ENCODE assay signal across 8 mouse cellular contexts in genomic region chr9:114956945-114957344, GRCm38 (mm10). TPM values are rescaled to one million over a fixed set of nuclear protein-coding genes. Genes with fewer than 3 reads are reported as not detected.
DNase-seq lines count a peak whose midpoint lies in the region; ATAC-seq and TF ChIP-seq lines count a peak whose summit lies in the region.

No protein-coding gene starts in this region.

- WGBS in hindbrain, embryonic 11.5 days, result 36% methylated on average over 5 of the region's 5 CpGs
- 44% methylated on average over 5 of the region's 5 CpGs for WGBS in hindbrain, embryonic 16.5 days
- 42% methylated on average over 5 of the region's 5 CpGs for WGBS in cerebellum, adult 2 months

- no peaks in the 10 kb centered on the region for H3K36me3 ChIP-seq in hindbrain, embryonic 11.5 days (ENCODE audit: control insufficient read depth, insufficient read depth, low read length)
- H3K36me3 ChIP-seq in hindbrain, embryonic 16.5 days (ENCODE audit: control insufficient read depth, insufficient read depth, low read length), result no peaks in the 10 kb centered on the region
- H3K36me3 ChIP-seq in CH12.LX (replicated peaks in 1 of 2; ENCODE audit: control insufficient read depth in 1 of 2, insufficient read depth in 1 of 2, low read length in 1 of 2), result no peaks in the 10 kb centered on the region

- DNase-seq in hindbrain, embryonic 11.5 days (ENCODE audit: low spot score), result peak; percentile 63
- peak; percentile 45 for DNase-seq in CH12.LX (ENCODE audit: extremely low read depth)
- DNase-seq in cerebellum, adult 2 months, result peak; percentile 26 to 49
- peak; percentile 59 for DNase-seq in lung, postnatal 25 days (ENCODE audit: low spot score)
- DNase-seq in ovary, postnatal 36 days (ENCODE audit: low spot score), result no peak
- DNase-seq in testis, postnatal 14 days (ENCODE audit: low spot score), result no peak

- H3K9ac ChIP-seq in hindbrain, embryonic 11.5 days (ENCODE audit: low read depth, low read length), result no peak overlapping the region
- H3K9ac ChIP-seq in hindbrain, embryonic 16.5 days (ENCODE audit: low read depth, low read length), result no peak overlapping the region
- H3K9ac ChIP-seq in CH12.LX (ENCODE audit: insufficient read depth, low read depth), result no peak overlapping the region

- in situ Hi-C loops in CH12.LX (cut with MboI; ENCODE audit: low pct_ligation_motif_present, low pct_unique_long_range_greater_than_20kb, low sequenced_read_pairs), result no loop called here

- H3K27ac ChIP-seq in hindbrain, embryonic 11.5 days (ENCODE audit: low read depth, low read length), result no peak overlapping the region
- H3K27ac ChIP-seq in hindbrain, embryonic 16.5 days (ENCODE audit: low read depth, low read length), result no peak overlapping the region
- H3K27ac ChIP-seq in CH12.LX (ENCODE audit: insufficient read depth, low read depth), result no peak overlapping the region
- no peak overlapping the region for H3K27ac ChIP-seq in cerebellum, adult 2 months (ENCODE audit: insufficient read depth, low read length)

- H3K27me3 ChIP-seq in hindbrain, embryonic 11.5 days (ENCODE audit: control insufficient read depth, insufficient read depth, low read length), result no peaks in the 10 kb centered on the region
- no peaks in the 10 kb centered on the region for H3K27me3 ChIP-seq in hindbrain, embryonic 16.5 days (replicated peaks; ENCODE audit: control insufficient read depth, insufficient read depth, low read length)
- H3K27me3 ChIP-seq in CH12.LX (replicated peaks), result no peaks in the 10 kb centered on the region
- H3K27me3 ChIP-seq in cerebellum, adult 2 months (ENCODE audit: control insufficient read depth, insufficient read depth, low read length), result no peaks in the 10 kb centered on the region

- TF ChIP-seq RAD21 in CH12.LX (IDR thresholded peaks at IDR 0.05; ENCODE audit: low read depth, low read length), result peak; percentile 65

- TF ChIP-seq EP300 in CH12.LX (IDR thresholded peaks at IDR 0.05; ENCODE audit: low read length), result no peak

- no peaks in the 10 kb centered on the region for H3K9me3 ChIP-seq in hindbrain, embryonic 11.5 days (ENCODE audit: control insufficient read depth, low read length)
- peaks cover under 1% of the 10 kb centered on the region; the same call in 1 of the 2 replicates for H3K9me3 ChIP-seq in hindbrain, embryonic 16.5 days (ENCODE audit: control insufficient read depth, low read length)
- H3K9me3 ChIP-seq in CH12.LX (replicated peaks; ENCODE audit: low read length), result peaks cover 7% of the 10 kb centered on the region

- dilution Hi-C loops in CH12.LX (cut with MboI; ENCODE audit: extremely low pct_ligation_motif_present, extremely low pct_unique_long_range_greater_than_20kb, low sequenced_read_pairs), result no loop called here

- ATAC-seq in hindbrain, embryonic 11.5 days (ENCODE audit: low FRiP score), result peak; percentile 54; the same call in 1 of the 2 replicates
- ATAC-seq in hindbrain, embryonic 16.5 days, result no peak; the same call in 1 of the 2 replicates
- peak; percentile 65 to 66; a peak in 3 of 4 replicates for ATAC-seq in hematopoietic stem cell, adult 5-6 weeks (replicated peaks in 1 of 2; ENCODE audit: insufficient read depth in 1 of 2, low FRiP score in 2 of 2, low TSS enrichment in 1 of 2, low read depth in 1 of 2, poor library complexity in 2 of 2, severe bottlenecking in 2 of 2)

- H3K4me3 ChIP-seq in hindbrain, embryonic 11.5 days (ENCODE audit: low read depth, low read length), result no peak overlapping the region
- H3K4me3 ChIP-seq in hindbrain, embryonic 16.5 days (ENCODE audit: low read length), result no peak overlapping the region
- no peak overlapping the region for H3K4me3 ChIP-seq in CH12.LX (replicated peaks in 1 of 3; ENCODE audit: low read depth in 2 of 3, low read length in 2 of 3, poor library complexity in 1 of 3)
- H3K4me3 ChIP-seq in cerebellum, adult 2 months (replicated peaks; ENCODE audit: insufficient read depth, low read depth, low read length), result no peak overlapping the region

- no peaks in the 10 kb centered on the region for H3K79me2 ChIP-seq in CH12.LX (replicated peaks; ENCODE audit: control insufficient read depth, extremely low read depth, insufficient read depth, poor library complexity, severe bottlenecking)

- H3K4me2 ChIP-seq in hindbrain, embryonic 11.5 days (replicated peaks; ENCODE audit: low read depth, low read length), result no peak overlapping the region
- no peak overlapping the region for H3K4me2 ChIP-seq in hindbrain, embryonic 16.5 days (ENCODE audit: low read length)
- no peak overlapping the region for H3K4me2 ChIP-seq in CH12.LX (ENCODE audit: insufficient read depth, low read depth, poor library complexity, severe bottlenecking)

- TF ChIP-seq CTCF in CH12.LX (conservative IDR thresholded peaks at IDR 0.05 in 1 of 2, IDR thresholded peaks at IDR 0.05 in 1 of 2; ENCODE audit: low read depth in 2 of 2, low read length in 2 of 2), result peak; percentile 79 to 80
- peak; percentile 67 for TF ChIP-seq CTCF in cerebellum, adult 2 months (IDR thresholded peaks at IDR 0.05; ENCODE audit: borderline replicate concordance, insufficient read depth, low read depth, low read length)

- no peak for TF ChIP-seq POLR2A in CH12.LX (IDR thresholded peaks at IDR 0.05; ENCODE audit: low read depth, low read length)
- no peak for TF ChIP-seq POLR2A in cerebellum, adult 2 months (IDR thresholded peaks at IDR 0.05; ENCODE audit: borderline replicate concordance, insufficient read depth, low read length)

- no peaks in the 10 kb centered on the region for H3K4me1 ChIP-seq in hindbrain, embryonic 11.5 days (replicated peaks; ENCODE audit: control insufficient read depth, insufficient read depth, low read length)
- H3K4me1 ChIP-seq in hindbrain, embryonic 16.5 days (ENCODE audit: control insufficient read depth, insufficient read depth, low read depth, low read length), result no peaks in the 10 kb centered on the region
- H3K4me1 ChIP-seq in CH12.LX (ENCODE audit: control insufficient read depth in 1 of 2, insufficient read depth in 2 of 2), result peaks cover 0 to 7% of the 10 kb centered on the region in 2 experiments; a peak in 1 of 4 replicates
- no peaks in the 10 kb centered on the region for H3K4me1 ChIP-seq in cerebellum, adult 2 months (ENCODE audit: control insufficient read depth, insufficient read depth, low read length)

TF ChIP-seq in CH12.LX, 34 proteins besides CTCF, POLR2A, EP300 and RAD21:
- no peak for TF ChIP-seq JUN (IDR thresholded peaks at IDR 0.05; ENCODE audit: insufficient read depth, low read depth, low read length)
- peak; percentile 67 for TF ChIP-seq SMC3 (IDR thresholded peaks at IDR 0.05; ENCODE audit: low read depth, low read length)

RNA-seq across cellular contexts. Expression of gene Osbpl10, which starts 21.4 kb away (rescaled TPM):
- polyA plus RNA-seq in hindbrain, embryonic 11.5 days (2014; fragmentation: Nextera tagmentation; extraction: Ambion mirVana), result 1.1 and 1.6 TPM in 2 replicates
- polyA plus RNA-seq in hindbrain, embryonic 16.5 days (2015; fragmentation: Nextera tagmentation; extraction: Ambion mirVana), result 3.2 and 3.5 TPM in 2 replicates
- total RNA-seq in CH12.LX (2012; rRNA removed), result not detected in 2 replicates
- total RNA-seq in CH12.LX (2014; rRNA removed), result not detected in 2 replicates
- polyA plus RNA-seq in CH12.LX (2012; ENCODE audit: insufficient read length, low read depth), result 0.19 TPM in 1 of 2 replicates, not detected in the other
- polyA plus RNA-seq in cerebellum, adult 2 months (2012; rRNA removed), result 11.0 and 11.8 TPM in 2 replicates
- 0.69 TPM in 1 of 2 replicates, not detected in the other for total RNA-seq in hematopoietic stem cell, adult 5-6 weeks (2017)

RNA-seq across cellular contexts. Expression of gene Gpd1l, which starts 23.2 kb away (rescaled TPM):
- polyA plus RNA-seq in hindbrain, embryonic 11.5 days (2014; fragmentation: Nextera tagmentation; extraction: Ambion mirVana), result 9.8 and 10.7 TPM in 2 replicates
- 41.4 and 43.0 TPM in 2 replicates for polyA plus RNA-seq in hindbrain, embryonic 16.5 days (2015; fragmentation: Nextera tagmentation; extraction: Ambion mirVana)
- total RNA-seq in CH12.LX (2012; rRNA removed) (4.6 and 5.2 TPM in 2 replicates), CH12.LX (2014; rRNA removed) (7.1 and 7.4 TPM in 2 replicates)
- 5.8 and 5.9 TPM in 2 replicates for polyA plus RNA-seq in CH12.LX (2012; ENCODE audit: insufficient read length, low read depth)
- polyA plus RNA-seq in cerebellum, adult 2 months (2012; rRNA removed), result 46.2 and 46.8 TPM in 2 replicates
- 17.0 and 21.8 TPM in 2 replicates for total RNA-seq in hematopoietic stem cell, adult 5-6 weeks (2017)

RNA-seq across cellular contexts. Expression of gene Rps27rt, which starts 25.6 kb away (rescaled TPM):
- polyA plus RNA-seq in hindbrain, embryonic 11.5 days (2014; fragmentation: Nextera tagmentation; extraction: Ambion mirVana), result 295 and 351 TPM in 2 replicates
- polyA plus RNA-seq in hindbrain, embryonic 16.5 days (2015; fragmentation: Nextera tagmentation; extraction: Ambion mirVana), result 113 and 196 TPM in 2 replicates
- total RNA-seq in CH12.LX (2012; rRNA removed) (132 and 180 TPM in 2 replicates), CH12.LX (2014; rRNA removed) (418 and 455 TPM in 2 replicates)
- polyA plus RNA-seq in CH12.LX (2012; ENCODE audit: insufficient read length, low read depth), result 107 and 121 TPM in 2 replicates
- polyA plus RNA-seq in cerebellum, adult 2 months (2012; rRNA removed), result 22.3 and 36.4 TPM in 2 replicates
- total RNA-seq in hematopoietic stem cell, adult 5-6 weeks (2017), result 151 and 344 TPM in 2 replicates

Comparison
In these comparisons a context has a peak if more than half of its experiments do, and no peak if none do; other contexts are left out.
1. DNase-seq: peak in hindbrain, embryonic 11.5 days (single experiment), CH12.LX (single experiment), cerebellum, adult 2 months (2 of 2) and lung, postnatal 25 days (single experiment); none in ovary, postnatal 36 days (single experiment) and testis, postnatal 14 days (single experiment).